Mouse (Mus musculus): ENCODE data around the gene Gmfg. TPM values are rescaled to one million over a fixed set of nuclear protein-coding genes. Genes with fewer than 3 reads are reported as not detected.

The Gmfg gene
- total RNA-seq, 2 experiments from 2014 or later, result 1.6 to 4.2 TPM

DNA sequence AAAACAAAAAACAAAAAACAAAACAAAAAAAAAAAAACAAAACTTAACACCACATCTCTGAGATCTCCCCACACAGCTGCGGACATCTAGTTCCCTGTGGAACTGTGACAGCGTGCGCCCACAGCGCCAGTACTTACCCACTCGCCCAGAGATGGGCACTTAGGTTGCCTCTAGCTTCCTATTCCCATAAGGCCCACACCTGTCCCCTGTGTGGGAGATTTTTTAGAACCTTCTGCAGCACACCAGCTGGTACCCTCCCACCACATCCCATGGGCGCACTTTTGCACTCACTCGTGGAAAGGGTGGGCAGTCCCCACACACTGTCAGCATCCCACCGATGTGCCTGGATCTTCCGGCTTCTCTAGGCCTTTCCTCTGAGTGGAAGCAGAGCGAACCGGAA is 45.6 kb downstream of the Gmfg start:
- no peak for DNase-seq

GRCm38 (mm10) chr7:28484192-28484591 is 46.9 kb downstream of the Gmfg start:
- DNase-seq, result no peak

DNA sequence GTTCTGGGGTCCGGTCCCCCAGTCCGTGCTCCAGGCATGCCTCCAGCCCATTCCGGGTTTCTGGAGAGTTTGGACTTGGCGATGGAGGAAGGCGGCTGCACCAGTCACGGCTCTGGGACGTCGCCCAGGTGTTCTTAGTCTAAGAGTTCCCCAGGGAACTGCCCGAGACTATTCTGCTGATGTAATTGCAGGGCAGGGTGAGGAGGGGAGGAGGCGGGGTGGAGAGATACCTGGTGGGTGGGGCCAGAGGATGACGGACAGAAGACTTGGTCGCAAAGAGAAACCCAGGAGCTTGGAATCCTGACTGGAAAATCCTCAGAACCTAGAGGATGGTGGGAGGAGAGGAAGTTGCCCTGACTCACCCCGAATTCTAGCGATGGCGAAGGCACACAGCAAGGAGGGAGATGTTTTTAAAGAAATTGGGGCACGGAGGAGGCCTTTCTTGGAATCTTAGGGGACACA is 50.8 kb downstream of the Gmfg start:
- no peak for DNase-seq

- DNase-seq, result no peak
Observed at GRCm38 (mm10) chr7:28490410-28490809, 53.2 kb downstream of the Gmfg start.

- no peak for DNase-seq
Observed at GRCm38 (mm10) chr7:28490903-28491302, 53.7 kb downstream of the Gmfg start.

- DNase-seq, result no peak
Observed at GRCm38 (mm10) chr7:28492310-28492709, 55.1 kb downstream of the Gmfg start.

DNA sequence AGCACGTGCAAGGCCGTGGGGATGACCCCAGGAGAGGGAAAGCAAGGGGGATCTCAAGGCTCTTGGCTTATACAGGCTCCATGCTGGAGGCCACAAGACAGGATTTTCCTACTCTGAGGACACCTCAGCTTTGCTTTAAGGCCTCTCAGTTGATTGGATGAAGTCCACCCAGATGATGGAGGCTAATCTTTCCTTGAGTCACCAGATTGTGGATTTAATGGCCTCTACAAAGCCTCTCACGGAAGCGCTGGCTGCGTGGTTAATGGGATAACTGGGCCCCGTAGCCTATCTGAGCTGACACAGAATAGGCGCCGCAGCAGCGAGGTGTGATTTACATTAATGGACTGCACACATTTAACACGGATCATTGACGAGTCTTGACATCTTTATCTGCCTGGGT is 58.2 kb downstream of the Gmfg start:
- no peak for DNase-seq

Other genes with a start within 250 kb of the Gmfg start
- gene Eid2, start 169.6 kb upstream of the Gmfg start, total RNA-seq (2021), result 1 to 10 TPM; 5.0 to 5.2 TPM
- 1 to 10 TPM; 4.0 to 4.8 TPM for gene Eid2b, start 159.7 kb upstream of the Gmfg start, total RNA-seq (2021)
- not detected for gene Selenov, start 146.3 kb upstream of the Gmfg start, total RNA-seq (2021)
- gene Dll3, start 135.2 kb upstream of the Gmfg start, total RNA-seq (2021), result not detected
- gene Timm50, start 125.4 kb upstream of the Gmfg start, total RNA-seq (2021), result 10 to 100 TPM; 41.8 to 43.9 TPM
- 10 to 100 TPM; 52.8 to 54.3 TPM for gene Supt5, start 98.7 kb upstream of the Gmfg start, total RNA-seq (2021)
- 100 to 1,000 TPM; 361 to 390 TPM for gene Rps16, start 86.8 kb upstream of the Gmfg start, total RNA-seq (2021)
- gene Plekhg2, start 64.8 kb upstream of the Gmfg start, total RNA-seq (2021), result 1 to 10 TPM; 4.7 to 7.3 TPM
- 1 to 10 TPM; 7.3 to 7.6 TPM for gene Zfp36, start 57.2 kb upstream of the Gmfg start, total RNA-seq (2021)
- 10 to 100 TPM; 19.6 to 20.2 TPM for gene Med29, start 44.7 kb upstream of the Gmfg start, total RNA-seq (2021)
- gene Paf1, start 44.5 kb upstream of the Gmfg start, total RNA-seq (2021), result 10 to 100 TPM; 24.9 to 29.4 TPM
- under 1 TPM; 0.23 to 0.38 TPM for gene Lrfn1, start 14.5 kb downstream of the Gmfg start, total RNA-seq (2021)
- not detected for gene Ifnl2, start 73.0 kb downstream of the Gmfg start, total RNA-seq (2021)
- gene Ifnl3, start 85.4 kb downstream of the Gmfg start, total RNA-seq (2021), result not detected
- gene Sycn, start 103.4 kb downstream of the Gmfg start, total RNA-seq (2021), result not detected
- gene Nccrp1, start 109.8 kb downstream of the Gmfg start, total RNA-seq (2021), result not detected
- 10 to 100 TPM in 1 of 2 experiments, 1 to 10 TPM in 1; 9.8 to 14.0 TPM for gene Samd4b, start 160.7 kb downstream of the Gmfg start, total RNA-seq (2021)
- gene Pak4, start 160.7 kb downstream of the Gmfg start, total RNA-seq (2021), result 1 to 10 TPM; 3.0 TPM
- gene Acp7, start 193.9 kb downstream of the Gmfg start, total RNA-seq (2021), result not detected

Measured in gastrocnemius, postnatal 25 days (tissue).